Mouse (Mus musculus): ENCODE results near the gene Cd55. TPM values are rescaled to one million over a fixed set of nuclear protein-coding genes. Genes with fewer than 3 reads are reported as not detected.

Cd55 gene
- polyA plus RNA-seq (2011; ENCODE audit: insufficient read length, low read depth, missing spikeins): 22.1 and 22.2 TPM in 2 replicates

DNA sequence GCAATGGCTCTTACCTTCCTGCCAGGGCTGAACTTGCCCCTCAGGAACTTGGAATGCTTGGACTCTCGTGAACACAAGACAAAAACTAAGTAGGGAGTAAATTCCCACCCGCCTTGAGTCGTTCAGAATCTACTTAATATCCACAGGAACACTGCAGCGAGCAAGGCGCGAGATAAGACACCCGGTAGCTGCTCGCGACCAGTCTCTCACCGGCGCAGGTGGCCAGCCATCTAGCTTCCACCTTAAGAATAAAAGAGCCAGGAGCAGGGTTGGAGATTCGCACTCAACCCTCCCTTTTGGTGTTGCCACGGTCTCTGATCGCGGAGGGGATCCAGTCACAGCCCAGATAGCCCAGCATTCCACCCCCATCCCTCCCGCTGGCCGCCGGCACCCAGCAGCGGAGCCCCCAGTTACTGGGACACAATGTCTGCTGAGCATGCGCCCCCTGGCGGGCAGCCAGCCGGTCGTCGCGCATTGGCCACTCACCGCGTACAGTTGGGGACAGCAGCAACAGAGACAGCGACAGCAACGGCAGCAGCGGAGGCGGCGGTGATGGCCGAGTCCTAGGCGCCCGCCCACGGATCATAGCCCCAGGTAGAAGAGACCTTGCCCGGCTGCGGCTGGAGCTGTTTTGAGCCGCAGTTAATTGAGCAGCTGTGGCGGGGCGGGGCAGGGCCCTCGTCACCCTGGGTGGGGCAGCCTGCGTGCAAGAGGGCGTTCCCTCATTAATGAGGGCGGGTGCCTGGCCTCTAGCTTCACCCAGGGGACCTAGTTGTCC is at the start of gene Cd55:
Gene Cd55 (minus strand): TSS at position 661 of the 778 bp plus-strand sequence.
- H3K4me1 ChIP-seq (ENCODE audit: control insufficient read depth, insufficient read depth, low read length): no peaks in the 10 kb centered on the region
- peak within 1 kb of the TSS; percentile 69 for H3K4me3 ChIP-seq (ENCODE audit: insufficient read depth, low read length)
- no peak for TF ChIP-seq POLR2A (IDR thresholded peaks at IDR 0.05; ENCODE audit: low read depth, low read length)
- peak; percentile 77 for TF ChIP-seq CTCF (IDR thresholded peaks at IDR 0.05; ENCODE audit: borderline replicate concordance, insufficient read depth, low read length)
- no peak within 1 kb of the TSS for H3K27ac ChIP-seq (ENCODE audit: insufficient read depth, low read length)

DNA sequence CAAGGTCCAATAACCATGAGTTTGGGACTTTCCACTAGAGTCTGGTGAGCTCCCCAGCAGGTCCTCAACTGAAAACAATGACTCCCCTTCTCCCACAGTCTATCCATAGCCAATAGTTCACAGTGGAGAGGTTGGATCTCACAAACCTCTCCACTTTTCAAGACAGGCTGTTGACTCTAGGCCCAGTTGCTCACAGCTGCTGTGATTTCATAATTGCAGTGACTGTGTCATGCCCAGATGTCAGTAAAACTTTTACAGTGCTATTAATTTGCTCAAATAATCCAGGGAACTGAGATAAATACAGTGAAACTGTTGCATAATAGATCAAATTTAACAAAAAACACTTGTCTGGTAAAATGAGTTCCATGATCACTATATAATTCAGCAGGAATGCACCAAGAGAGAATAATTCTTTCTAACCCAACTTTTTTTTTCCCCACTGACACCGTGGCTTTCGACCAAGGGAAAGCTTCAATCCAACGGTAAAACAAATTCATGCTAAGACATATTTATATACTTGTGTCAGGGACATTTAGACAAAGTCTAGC is 49.4 kb upstream of the Cd55 start:
- Histone ChIP-seq H3K4me3 (ENCODE audit: insufficient read depth, low read length) (no peak overlapping the region), H3K27ac (ENCODE audit: insufficient read depth, low read length) (peak overlapping the region; percentile 68; the same call in 1 of the 2 replicates), H3K4me1 (ENCODE audit: control insufficient read depth, insufficient read depth, low read length) (peaks cover 3% of the 10 kb centered on the region)
- TF ChIP-seq POLR2A (IDR thresholded peaks at IDR 0.05; ENCODE audit: low read depth, low read length) (no peak), CTCF (IDR thresholded peaks at IDR 0.05; ENCODE audit: borderline replicate concordance, insufficient read depth, low read length) (no peak)

DNA sequence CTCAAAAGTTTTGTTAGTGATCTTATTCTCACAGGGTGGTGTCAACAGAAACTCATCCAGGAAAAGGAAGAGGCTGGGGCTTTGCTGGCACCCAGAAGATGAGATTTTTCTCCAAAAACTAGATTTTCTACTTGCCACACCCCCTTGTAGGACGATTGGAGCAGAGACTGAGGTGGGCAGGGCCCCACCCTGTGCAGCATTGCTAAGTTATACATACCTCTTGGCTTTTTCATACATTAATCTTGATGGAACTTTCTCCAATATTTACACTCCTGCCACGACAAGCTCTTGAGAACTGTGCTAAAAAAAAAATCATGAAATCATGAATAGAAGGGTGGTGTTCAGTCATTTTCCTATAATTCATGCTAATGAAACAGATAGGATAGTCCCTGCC is 46.4 kb upstream of the Cd55 start:
- peak overlapping the region; percentile 83 for H3K27ac ChIP-seq (ENCODE audit: insufficient read depth, low read length)
- TF ChIP-seq POLR2A (IDR thresholded peaks at IDR 0.05; ENCODE audit: low read depth, low read length) (no peak), CTCF (IDR thresholded peaks at IDR 0.05; ENCODE audit: borderline replicate concordance, insufficient read depth, low read length) (no peak)
- peaks cover 3% of the 10 kb centered on the region for H3K4me1 ChIP-seq (ENCODE audit: control insufficient read depth, insufficient read depth, low read length)
- no peak overlapping the region for H3K4me3 ChIP-seq (ENCODE audit: insufficient read depth, low read length)

- Histone ChIP-seq H3K4me1 (ENCODE audit: control insufficient read depth, insufficient read depth, low read length) (peaks cover 3% of the 10 kb centered on the region), H3K27ac (ENCODE audit: insufficient read depth, low read length) (peak overlapping the region; percentile 83), H3K4me3 (ENCODE audit: insufficient read depth, low read length) (no peak overlapping the region)
- TF ChIP-seq POLR2A (IDR thresholded peaks at IDR 0.05; ENCODE audit: low read depth, low read length) (no peak), CTCF (IDR thresholded peaks at IDR 0.05; ENCODE audit: borderline replicate concordance, insufficient read depth, low read length) (no peak)
Measured at GRCm38 (mm10) chr1:130508030-130508956, 45.7 kb upstream of the Cd55 start.

GRCm38 (mm10) chr1:130507408-130507807 is 44.9 kb upstream of the Cd55 start:
- H3K4me3 ChIP-seq (ENCODE audit: insufficient read depth, low read length): no peak overlapping the region
- no peak overlapping the region for H3K27ac ChIP-seq (ENCODE audit: insufficient read depth, low read length)
- H3K4me1 ChIP-seq (ENCODE audit: control insufficient read depth, insufficient read depth, low read length): peaks cover 3% of the 10 kb centered on the region
- no peak for TF ChIP-seq CTCF (IDR thresholded peaks at IDR 0.05; ENCODE audit: borderline replicate concordance, insufficient read depth, low read length)
- TF ChIP-seq POLR2A (IDR thresholded peaks at IDR 0.05; ENCODE audit: low read depth, low read length): no peak

DNA sequence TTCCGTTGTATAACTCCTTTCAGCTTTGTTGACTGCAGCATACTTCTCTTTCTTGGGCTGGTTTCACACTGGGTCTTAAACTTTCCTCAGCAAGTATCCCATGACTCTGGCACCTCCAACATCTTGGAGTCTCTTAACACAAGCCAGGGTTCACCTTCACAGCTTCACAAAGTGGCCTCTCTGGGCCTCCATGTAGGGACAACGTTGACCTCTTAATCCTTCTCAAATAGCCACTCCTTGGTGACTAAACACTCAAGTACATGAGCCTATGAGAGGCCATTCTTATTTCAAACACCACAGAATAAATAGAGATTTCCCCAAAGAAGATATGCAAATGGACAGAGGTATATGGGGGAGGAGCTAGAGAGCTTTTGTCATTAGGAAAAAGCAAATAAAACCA is 37.4 kb upstream of the Cd55 start:
- no peaks in the 10 kb centered on the region for H3K4me1 ChIP-seq (ENCODE audit: control insufficient read depth, insufficient read depth, low read length)
- H3K27ac ChIP-seq (ENCODE audit: insufficient read depth, low read length): no peak overlapping the region
- TF ChIP-seq CTCF (IDR thresholded peaks at IDR 0.05; ENCODE audit: borderline replicate concordance, insufficient read depth, low read length) (no peak), POLR2A (IDR thresholded peaks at IDR 0.05; ENCODE audit: low read depth, low read length) (no peak)
- no peak overlapping the region for H3K4me3 ChIP-seq (ENCODE audit: insufficient read depth, low read length)

DNA sequence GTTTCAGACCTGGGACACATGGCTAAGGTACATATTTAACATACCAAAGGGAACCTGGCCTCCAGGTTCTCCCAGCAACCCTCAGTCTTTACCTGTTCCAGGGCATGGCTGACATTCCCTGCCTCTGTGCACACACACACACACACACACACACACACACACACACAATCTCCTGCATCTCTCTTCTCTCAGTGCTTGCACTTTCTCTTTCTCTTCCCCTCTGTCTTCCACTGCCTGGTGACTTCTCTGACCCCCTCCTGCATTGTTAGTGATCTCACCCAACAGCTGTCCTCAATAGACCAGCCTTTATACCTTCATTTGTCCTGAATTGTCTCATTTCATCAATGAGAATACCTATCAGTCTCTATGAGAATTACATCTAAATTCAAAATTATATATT is 35.8 kb upstream of the Cd55 start:
- H3K4me1 ChIP-seq (ENCODE audit: control insufficient read depth, insufficient read depth, low read length): no peaks in the 10 kb centered on the region

GRCm38 (mm10) chr1:130486816-130487545 is 24.4 kb upstream of the Cd55 start:
- TF ChIP-seq CTCF (IDR thresholded peaks at IDR 0.05; ENCODE audit: borderline replicate concordance, insufficient read depth, low read length) (no peak), POLR2A (IDR thresholded peaks at IDR 0.05; ENCODE audit: low read depth, low read length) (no peak)
- H3K27ac ChIP-seq (ENCODE audit: insufficient read depth, low read length): no peak overlapping the region
- no peak overlapping the region for H3K4me3 ChIP-seq (ENCODE audit: insufficient read depth, low read length)
- H3K4me1 ChIP-seq (ENCODE audit: control insufficient read depth, insufficient read depth, low read length): no peaks in the 10 kb centered on the region

More for the DNA sequence above, 35.8 kb upstream of the Cd55 start:
- TF ChIP-seq POLR2A (IDR thresholded peaks at IDR 0.05; ENCODE audit: low read depth, low read length) (no peak), CTCF (IDR thresholded peaks at IDR 0.05; ENCODE audit: borderline replicate concordance, insufficient read depth, low read length) (no peak)
- Histone ChIP-seq H3K27ac (ENCODE audit: insufficient read depth, low read length) (no peak overlapping the region), H3K4me3 (ENCODE audit: insufficient read depth, low read length) (no peak overlapping the region)
